Mouse (Mus musculus) cerebral cortex, adult 2 months (tissue): ENCODE data around the gene Sgce.

ENCODE experiments used
- WGBS: fragments of 180-500 bp; shearing (Covaris S2); methylation state at CpG from one replicate; pipeline ENCODE4 v1.1.7; 2018; 5-methylcytosine and 5-hydroxymethylcytosine counted together

The Sgce gene

DNA sequence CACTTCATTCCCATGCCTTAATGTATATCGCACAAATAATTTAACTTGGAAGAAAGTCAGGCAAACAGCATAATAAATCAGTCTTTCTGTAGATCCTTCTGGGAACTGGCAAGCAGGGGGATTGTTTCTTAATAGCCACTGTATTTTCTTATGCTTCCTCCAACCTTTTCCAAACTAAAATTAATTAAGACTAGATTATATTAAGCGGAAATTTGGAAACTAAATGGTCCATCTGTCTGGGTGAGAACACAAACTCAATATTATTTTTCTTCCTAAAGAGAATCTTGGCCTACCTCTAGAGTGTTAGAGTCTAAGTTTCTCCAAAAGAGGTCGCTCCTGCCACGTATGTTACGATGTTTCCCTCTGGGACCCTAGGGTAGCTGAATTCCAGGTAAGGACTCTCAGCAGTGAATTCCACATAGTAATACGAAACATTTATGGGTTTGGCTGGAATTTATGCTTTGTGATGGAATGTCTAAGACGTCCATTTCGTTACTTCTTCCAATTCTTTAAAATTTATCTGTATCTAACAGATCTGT is 94.3 kb downstream of the Sgce start:
- WGBS: 91% methylated on average over 8 of the region's 8 CpGs

DNA sequence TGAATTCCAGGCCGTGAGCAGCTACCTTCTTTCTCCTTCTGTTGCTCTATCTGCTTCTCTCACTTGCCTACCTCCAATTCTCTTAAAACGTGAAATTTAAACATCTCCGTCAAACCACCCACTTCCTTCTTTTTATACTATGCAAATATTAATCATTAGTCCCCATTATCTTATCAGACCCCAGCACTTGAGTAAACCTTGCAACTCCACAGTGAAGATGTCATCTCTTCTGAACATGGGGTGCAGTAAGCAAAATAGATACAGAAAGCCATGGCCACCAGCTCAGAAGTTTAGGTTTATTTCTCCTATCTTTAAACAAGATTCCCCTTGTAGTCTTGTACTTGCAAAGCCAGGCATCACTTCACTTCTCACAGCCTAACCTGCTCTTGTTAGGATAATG is 99.7 kb downstream of the Sgce start:
- 83% methylated on average over 3 of the region's 3 CpGs for WGBS

- WGBS: 91% methylated on average over 7 of the region's 7 CpGs
Measured at GRCm38 (mm10) chr6:4642068-4642467, 104.9 kb downstream of the Sgce start.

DNA sequence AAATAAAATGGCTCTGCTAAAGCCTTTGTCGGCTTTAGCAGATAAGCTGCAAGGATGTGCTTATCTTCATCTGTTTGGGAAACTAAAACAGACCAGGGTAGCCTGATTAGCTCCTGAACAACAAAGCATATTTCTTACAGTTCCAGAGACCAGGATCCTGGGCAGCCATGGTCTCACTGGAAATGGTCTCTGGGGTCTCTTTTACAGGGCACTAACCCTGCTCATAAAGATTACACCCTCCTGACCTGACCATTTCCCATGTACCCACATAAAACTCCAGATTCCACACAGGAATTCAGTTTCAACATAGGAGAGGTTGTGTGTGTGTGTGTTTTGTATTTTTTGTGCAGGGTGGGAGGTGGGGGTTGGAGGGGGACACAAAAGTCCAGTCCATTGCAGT is 112.2 kb downstream of the Sgce start:
- 85% methylated on average over 1 of the region's 1 CpGs for WGBS

GRCm38 (mm10) chr6:4633189-4633588 is 113.8 kb downstream of the Sgce start:
- 88% methylated on average over 4 of the region's 4 CpGs for WGBS

DNA sequence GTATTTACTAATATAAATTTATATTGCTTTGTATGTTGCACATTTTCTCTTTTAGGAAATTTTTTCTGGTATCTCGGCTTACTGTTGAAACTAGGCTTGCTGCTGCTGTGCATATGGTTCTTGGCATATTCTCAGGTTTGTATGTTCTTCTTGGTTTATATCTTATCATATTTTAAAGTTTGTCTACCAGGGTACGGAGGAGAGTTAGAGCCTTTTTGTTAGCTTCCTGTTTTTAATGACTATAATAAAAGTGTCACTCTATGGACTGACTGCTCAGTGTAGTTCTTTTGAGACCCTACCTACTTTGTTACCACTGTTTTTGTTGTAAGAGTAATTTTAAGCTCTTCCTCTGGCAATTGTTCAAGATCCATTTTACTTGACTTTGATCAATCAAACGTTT is 115.5 kb downstream of the Sgce start:
- WGBS: 70% methylated on average over 3 of the region's 3 CpGs
